9 mouse cellular contexts compared by ENCODE assay signal in genomic region chr11:96867149-96867548, GRCm38 (mm10). TPM values are rescaled to one million over a fixed set of nuclear protein-coding genes. Genes with fewer than 3 reads are reported as not detected.
DNase-seq lines count a peak whose midpoint lies in the region; ATAC-seq and TF ChIP-seq lines count a peak whose summit lies in the region.
"Had no signal": no experiment of that assay in that cellular context is flagged by ENCODE, and none has a peak within 500 bp of the region (broad histone marks: within the 10 kb centered on the region; RNA-seq: fewer than 3 reads in every experiment).

No protein-coding gene starts in this region.

- TF ChIP-seq CTCF in heart, postnatal 0 days (IDR thresholded peaks at IDR 0.05; ENCODE audit: low read depth), result peak; percentile 94

- peak; percentile 22; the same call in 1 of the 2 replicates for ATAC-seq in heart, postnatal 0 days (ENCODE audit: insufficient read depth, low read depth)

- H3K4me3 ChIP-seq in embryonic facial prominence, embryonic 10.5 days, result no peak overlapping the region
- H3K4me3 ChIP-seq in heart, postnatal 0 days (ENCODE audit: low read depth, low read length), result no peak overlapping the region
- H3K4me3 ChIP-seq: liver, embryonic 15.5 days had no signal

- WGBS in embryonic facial prominence, embryonic 10.5 days, result 14% methylated on average over 5 of the region's 5 CpGs
- 13% methylated on average over 5 of the region's 5 CpGs for WGBS in heart, postnatal 0 days
- 12% methylated on average over 5 of the region's 5 CpGs for WGBS in large intestine, adult 2 months

- peak overlapping the region; percentile 73; the same call in 1 of the 2 replicates for H3K27ac ChIP-seq in embryonic facial prominence, embryonic 10.5 days (replicated peaks)
- H3K27ac ChIP-seq in heart, postnatal 0 days (ENCODE audit: low read depth), result no peak overlapping the region
- H3K27ac ChIP-seq: liver, embryonic 15.5 days had no signal

- TF ChIP-seq EP300 in heart, postnatal 0 days (IDR thresholded peaks at IDR 0.05; ENCODE audit: low read depth), result no peak

- H3K4me1 ChIP-seq in embryonic facial prominence, embryonic 10.5 days, result peaks cover 31% of the 10 kb centered on the region
- H3K4me1 ChIP-seq in heart, postnatal 0 days (ENCODE audit: control insufficient read depth, insufficient read depth), result no peaks in the 10 kb centered on the region

- DNase-seq in adrenal gland, adult (ENCODE audit: inconsistent age in 2 of 2, low spot score in 1 of 2), result peak; percentile 63 to 88
- no peak for DNase-seq in adrenal gland, adult 8-10 months
- DNase-seq in adrenal gland, postnatal 25 days, result peak; percentile 64
- DNase-seq in embryonic facial prominence, embryonic 10.5 days (ENCODE audit: low spot score), result peak; percentile 81
- DNase-seq in heart, postnatal 0 days (ENCODE audit: low spot score), result peak; percentile 40
- peak; percentile 35 for DNase-seq in large intestine, adult 2 months (ENCODE audit: low read depth, low spot score)
- DNase-seq in lung, postnatal 4 days, result peak; percentile 54 to 77
- peak; percentile 44 to 51 for DNase-seq in right cerebral cortex, postnatal 36 days (ENCODE audit: low spot score in 2 of 2)

- H3K27me3 ChIP-seq in embryonic facial prominence, embryonic 10.5 days (replicated peaks; ENCODE audit: low read depth, poor library complexity, severe bottlenecking), result peaks cover 4% of the 10 kb centered on the region; the same call in 1 of the 2 replicates
- H3K27me3 ChIP-seq in heart, postnatal 0 days (ENCODE audit: control insufficient read depth, insufficient read depth, low read length), result peaks cover under 1% of the 10 kb centered on the region; the same call in 1 of the 2 replicates

- no peaks in the 10 kb centered on the region for H3K9me3 ChIP-seq in embryonic facial prominence, embryonic 10.5 days
- no peaks in the 10 kb centered on the region for H3K9me3 ChIP-seq in heart, postnatal 0 days (replicated peaks; ENCODE audit: control insufficient read depth, low read length)
- H3K9me3 ChIP-seq: liver, embryonic 15.5 days had no signal

- H3K36me3 ChIP-seq in embryonic facial prominence, embryonic 10.5 days (replicated peaks), result no peaks in the 10 kb centered on the region
- H3K36me3 ChIP-seq in heart, postnatal 0 days (replicated peaks; ENCODE audit: control insufficient read depth, insufficient read depth, low read length), result no peaks in the 10 kb centered on the region
- H3K36me3 ChIP-seq: liver, embryonic 15.5 days had no signal

- no peak overlapping the region for H3K4me2 ChIP-seq in heart, postnatal 0 days (ENCODE audit: low read depth, low read length)
- H3K4me2 ChIP-seq: liver, embryonic 15.5 days had no signal

- H3K9ac ChIP-seq in heart, postnatal 0 days (replicated peaks; ENCODE audit: low read depth, low read length), result no peak overlapping the region
- H3K9ac ChIP-seq: liver, embryonic 15.5 days had no signal

RNA-seq across cellular contexts. Expression of gene Copz2, which starts 17.5 kb away (rescaled TPM):
- 10 to 100 TPM; 60.6 to 73.0 (median 64.0) TPM for total RNA-seq in adrenal gland, adult 8-10 months (2022)
- total RNA-seq in adrenal gland, postnatal 25 days (2021), result 58.0 and 59.0 TPM in 2 replicates
- polyA plus RNA-seq in embryonic facial prominence, embryonic 10.5 days (2016; fragmentation: Nextera tagmentation; extraction: Ambion mirVana), result 36.2 and 37.4 TPM in 2 replicates
- 45.8 and 54.7 TPM in 2 replicates for total RNA-seq in heart, postnatal 0 days (2014; rRNA removed; ENCODE audit: low replicate concordance)
- polyA plus RNA-seq in heart, postnatal 0 days (2015; fragmentation: Nextera tagmentation; extraction: Ambion mirVana), result 119 and 123 TPM in 2 replicates
- polyA plus RNA-seq in large intestine, adult 2 months (2012; rRNA removed), result 13.4 and 16.9 TPM in 2 replicates

RNA-seq across cellular contexts. Expression of gene Nfe2l1, which starts 37.4 kb away (rescaled TPM):
- 100 to 1,000 TPM; 460 to 743 (median 603) TPM for total RNA-seq in adrenal gland, adult 8-10 months (2022)
- 492 and 601 TPM in 2 replicates for total RNA-seq in adrenal gland, postnatal 25 days (2021)
- 65.4 and 69.9 TPM in 2 replicates for polyA plus RNA-seq in embryonic facial prominence, embryonic 10.5 days (2016; fragmentation: Nextera tagmentation; extraction: Ambion mirVana)
- 98.8 and 99.1 TPM in 2 replicates for total RNA-seq in heart, postnatal 0 days (2014; rRNA removed; ENCODE audit: low replicate concordance)
- 81.2 and 83.5 TPM in 2 replicates for polyA plus RNA-seq in heart, postnatal 0 days (2015; fragmentation: Nextera tagmentation; extraction: Ambion mirVana)
- polyA plus RNA-seq in large intestine, adult 2 months (2012; rRNA removed), result 75.5 and 79.9 TPM in 2 replicates

RNA-seq across cellular contexts. Expression of gene Cdk5rap3, which starts 49.1 kb away (rescaled TPM):
- 10 to 100 TPM; 55.2 to 82.1 (median 71.5) TPM for total RNA-seq in adrenal gland, adult 8-10 months (2022)
- total RNA-seq in adrenal gland, postnatal 25 days (2021), result 50.1 and 62.8 TPM in 2 replicates
- polyA plus RNA-seq in embryonic facial prominence, embryonic 10.5 days (2016; fragmentation: Nextera tagmentation; extraction: Ambion mirVana), result 90.1 and 99.9 TPM in 2 replicates
- 23.6 and 25.2 TPM in 2 replicates for total RNA-seq in heart, postnatal 0 days (2014; rRNA removed; ENCODE audit: low replicate concordance)
- polyA plus RNA-seq in heart, postnatal 0 days (2015; fragmentation: Nextera tagmentation; extraction: Ambion mirVana), result 45.1 and 46.7 TPM in 2 replicates
- polyA plus RNA-seq in large intestine, adult 2 months (2012; rRNA removed), result 39.9 and 42.0 TPM in 2 replicates
